Mouse (Mus musculus) hematopoietic stem cell, adult 5-6 weeks (primary cell): ENCODE measurements at regions not wholly inside any gene's neighbourhood (a gene's known extent, or its start where the extent isn't known, plus 50 kb on each side); places are given as distances from the start of the nearest gene placed in this dataset.

Source experiments
- ATAC-seq, 2 experiments: fragments of 125-278 bp in 1 of 2; replicated peaks in 1 of 2; 2 replicates each; pipeline ENCODE4 v1.8.0; 2016 to 2017; ENCODE audit warnings: inconsistent platforms in 2 of 2, mild to moderate bottlenecking in 2 of 2, moderate number of reproducible peaks in 2 of 2, low read depth in 1 of 2, moderate TSS enrichment in 1 of 2; ENCODE audit not compliant: low FRiP score in 2 of 2, poor library complexity in 2 of 2, severe bottlenecking in 2 of 2, insufficient read depth in 1 of 2, low TSS enrichment in 1 of 2

- no peak for ATAC-seq
These were observed 284.9 kb upstream of the Dach1 start for GRCm38 (mm10) chr14:98454461-98454860.

GRCm38 (mm10) chr14:98452191-98452590, 282.6 kb upstream of the Dach1 start:
- ATAC-seq = no peak

- no peak for ATAC-seq
These were observed 280.0 kb upstream of the Dach1 start for GRCm38 (mm10) chr14:98449568-98449967.

- no peak for ATAC-seq
These were observed 272.8 kb upstream of the Dach1 start for GRCm38 (mm10) chr14:98442411-98442810.

GRCm38 (mm10) chr14:98441954-98442353, 272.4 kb upstream of the Dach1 start:
- peak in 1 of 2 experiments; percentile 62; a peak in 1 of 4 replicates for ATAC-seq

GRCm38 (mm10) chr14:98431959-98432358, 262.4 kb upstream of the Dach1 start:
- ATAC-seq = no peak

GRCm38 (mm10) chr14:98417719-98418118, 248.2 kb upstream of the Dach1 start:
- ATAC-seq = no peak

- ATAC-seq = peak; percentile 60 to 71; a peak in 2 of 4 replicates
These were observed 244.6 kb upstream of the Dach1 start for GRCm38 (mm10) chr14:98414201-98414600.

- ATAC-seq = no peak; a peak in 1 of 4 replicates
These were observed 236.5 kb upstream of the Dach1 start for GRCm38 (mm10) chr14:98405936-98406635.

GRCm38 (mm10) chr14:98404026-98404425, 234.5 kb upstream of the Dach1 start:
- no peak for ATAC-seq

GRCm38 (mm10) chr14:98387871-98388270, 218.3 kb upstream of the Dach1 start:
- ATAC-seq = no peak
